In genomic region chr5:112286984-112287641, GRCm38 (mm10) we compare ENCODE assay signal across 10 mouse cellular contexts. TPM values are rescaled to one million over a fixed set of nuclear protein-coding genes. Genes with fewer than 3 reads are reported as not detected.
DNase-seq lines count a peak whose midpoint lies in the region; ATAC-seq lines count a peak whose summit lies in the region.
"Had no signal": no experiment of that assay in that cellular context is flagged by ENCODE, and none has a peak within 500 bp of the region (broad histone marks: within the 10 kb centered on the region; RNA-seq: fewer than 3 reads in every experiment).

No protein-coding gene starts in this region.

- WGBS in macrophage (ENCODE audit: missing documents): 3% methylated on average over 11 of the region's 11 CpGs
- 80% methylated on average over 11 of the region's 11 CpGs for WGBS in forebrain, embryonic 16.5 days

- no peaks in the 10 kb centered on the region for H3K9me3 ChIP-seq in forebrain, embryonic 16.5 days (ENCODE audit: control insufficient read depth, low read length)
- H3K9me3 ChIP-seq: hindbrain, embryonic 15.5 days; midbrain, embryonic 13.5 days had no signal

- intact Hi-C loops in left cerebral cortex, postnatal 25 days (cut with DNase I): no loop called here

- peaks cover 100% of the 10 kb centered on the region for H3K79me2 ChIP-seq in macrophage (ENCODE audit: inconsistent target)

- ATAC-seq in forebrain, embryonic 16.5 days: no peak
- ATAC-seq: midbrain, embryonic 13.5 days had no signal

- no peak overlapping the region for H3K9ac ChIP-seq in forebrain, embryonic 16.5 days (replicated peaks; ENCODE audit: low read depth, low read length)
- H3K9ac ChIP-seq: hindbrain, embryonic 15.5 days; midbrain, embryonic 13.5 days had no signal

- DNase-seq in lung, postnatal 36 days: peak; percentile 59
- no peak for DNase-seq in lung, postnatal 4 days
- peak; percentile 65 for DNase-seq in yolk sac, embryonic 10.5 days (ENCODE audit: low spot score)
- DNase-seq in urinary bladder, postnatal 25 days (ENCODE audit: low spot score): no peak
- no peak for DNase-seq in left cerebral cortex, postnatal 25 days (ENCODE audit: low spot score in 2 of 2)

- no peak overlapping the region for H3K4me2 ChIP-seq in forebrain, embryonic 16.5 days (ENCODE audit: low read length)
- H3K4me2 ChIP-seq: hindbrain, embryonic 15.5 days; midbrain, embryonic 13.5 days had no signal

- no peaks in the 10 kb centered on the region for H3K27me3 ChIP-seq in forebrain, embryonic 16.5 days (replicated peaks; ENCODE audit: control insufficient read depth, insufficient read depth, low read length)
- H3K27me3 ChIP-seq: hindbrain, embryonic 15.5 days; midbrain, embryonic 13.5 days had no signal

- H3K27ac ChIP-seq in brown adipose tissue, adult 24 weeks (replicated peaks; ENCODE audit: low read depth, low read length): peak overlapping the region; percentile 85
- H3K27ac ChIP-seq in macrophage: peak overlapping the region; percentile 53
- no peak overlapping the region for H3K27ac ChIP-seq in forebrain, embryonic 16.5 days (ENCODE audit: low read length)
- H3K27ac ChIP-seq: hindbrain, embryonic 15.5 days; midbrain, embryonic 13.5 days had no signal

- H3K4me3 ChIP-seq in brown adipose tissue, adult 24 weeks (ENCODE audit: insufficient read depth, low read depth, low read length): 0 out of 2 replicates have a peak overlapping the region, but pooled peaks have one; percentile 9
- H3K4me3 ChIP-seq in macrophage (ENCODE audit: inconsistent target): no peak overlapping the region
- H3K4me3 ChIP-seq in forebrain, embryonic 16.5 days (replicated peaks; ENCODE audit: low read length): no peak overlapping the region
- H3K4me3 ChIP-seq: hindbrain, embryonic 15.5 days; midbrain, embryonic 13.5 days had no signal

- peaks cover 4% of the 10 kb centered on the region; the same call in 1 of the 2 replicates for H3K36me3 ChIP-seq in macrophage (ENCODE audit: inconsistent target)
- H3K36me3 ChIP-seq in forebrain, embryonic 16.5 days (ENCODE audit: control insufficient read depth, insufficient read depth): no peaks in the 10 kb centered on the region
- H3K36me3 ChIP-seq: hindbrain, embryonic 15.5 days; midbrain, embryonic 13.5 days had no signal

- peaks cover 68% of the 10 kb centered on the region for H3K4me1 ChIP-seq in brown adipose tissue, adult 24 weeks (ENCODE audit: control insufficient read depth, insufficient read depth, insufficient read length, low read length)
- peaks cover 6% of the 10 kb centered on the region; the same call in 1 of the 2 replicates for H3K4me1 ChIP-seq in forebrain, embryonic 16.5 days (replicated peaks; ENCODE audit: control insufficient read depth, insufficient read depth, low read length)

RNA-seq across cellular contexts. Expression of gene Tpst2, which starts 10.6 kb away (rescaled TPM):
- 23.8 and 30.1 TPM in 2 replicates for polyA plus RNA-seq in brown adipose tissue, adult 24 weeks (2012; ENCODE audit: insufficient read depth, insufficient read length, missing spikeins)
- total RNA-seq in macrophage (2018; cell fraction: chromatin; rRNA removed): 10 to 100 TPM; 21.9 to 89.9 (median 52.8) TPM
- total RNA-seq in macrophage (2018; cell fraction: cytosol; rRNA removed): 10 to 100 TPM; 35.5 to 61.8 (median 45.7) TPM
- 10 to 100 TPM; 38.0 to 87.9 (median 57.7) TPM for total RNA-seq in macrophage (2018; cell fraction: nucleus; rRNA removed)
- 51.3 to 89.5 TPM (median 52.2 TPM) in 3 replicates for polyA plus RNA-seq in macrophage (2018)
- 27.9 and 30.2 TPM in 2 replicates for polyA plus RNA-seq in forebrain, embryonic 16.5 days (2015; fragmentation: Nextera tagmentation; extraction: Ambion mirVana)
- total RNA-seq in left cerebral cortex, postnatal 25 days (2021): 10 to 100 TPM; 39.0 to 43.9 TPM

RNA-seq across cellular contexts. Expression of gene Crybb1, which starts 31.5 kb away (rescaled TPM):
- polyA plus RNA-seq in brown adipose tissue, adult 24 weeks (2012; ENCODE audit: insufficient read depth, insufficient read length, missing spikeins): not detected in 2 replicates
- 1 to 10 TPM in 1 of 26 experiments, not detected in 25; 1.2 TPM for total RNA-seq in macrophage (2018; cell fraction: chromatin; rRNA removed)
- total RNA-seq in macrophage (2018; cell fraction: cytosol; rRNA removed): 1 to 10 TPM in 2 of 26 experiments, under 1 TPM in 17, not detected in 7; 0.17 to 1.1 (median 0.39) TPM
- total RNA-seq in macrophage (2018; cell fraction: nucleus; rRNA removed): 1 to 10 TPM in 1 of 26 experiments, under 1 TPM in 1, not detected in 24; 0.68 to 1.1 TPM
- polyA plus RNA-seq in macrophage (2018): not detected in 3 replicates
- 4.6 and 5.8 TPM in 2 replicates for polyA plus RNA-seq in forebrain, embryonic 16.5 days (2015; fragmentation: Nextera tagmentation; extraction: Ambion mirVana)
- total RNA-seq in left cerebral cortex, postnatal 25 days (2021): 1 to 10 TPM; 7.7 to 9.9 TPM

RNA-seq across cellular contexts. Expression of gene Cryba4, which starts 34.8 kb away (rescaled TPM):
- polyA plus RNA-seq in brown adipose tissue, adult 24 weeks (2012; ENCODE audit: insufficient read depth, insufficient read length, missing spikeins): not detected in 2 replicates
- 1 to 10 TPM in 24 of 26 experiments, not detected in 2; 1.5 to 6.9 (median 3.8) TPM for total RNA-seq in macrophage (2018; cell fraction: chromatin; rRNA removed)
- total RNA-seq in macrophage (2018; cell fraction: cytosol; rRNA removed): 10 to 100 TPM in 11 of 26 experiments, 1 to 10 TPM in 15; 3.9 to 26.6 (median 6.5) TPM
- 10 to 100 TPM in 2 of 26 experiments, 1 to 10 TPM in 23, not detected in 1; 1.1 to 11.4 (median 3.4) TPM for total RNA-seq in macrophage (2018; cell fraction: nucleus; rRNA removed)
- 0.62 to 5.3 TPM (median 3.6 TPM) in 3 replicates for polyA plus RNA-seq in macrophage (2018)
- 0.75 and 1.4 TPM in 2 replicates for polyA plus RNA-seq in forebrain, embryonic 16.5 days (2015; fragmentation: Nextera tagmentation; extraction: Ambion mirVana)
- 1 to 10 TPM in 1 of 2 experiments, under 1 TPM in 1; 0.78 to 1.0 TPM for total RNA-seq in left cerebral cortex, postnatal 25 days (2021)

RNA-seq across cellular contexts. Expression of gene Tfip11, which starts 39.0 kb away (rescaled TPM):
- polyA plus RNA-seq in brown adipose tissue, adult 24 weeks (2012; ENCODE audit: insufficient read depth, insufficient read length, missing spikeins): 9.5 and 9.8 TPM in 2 replicates
- 10 to 100 TPM; 13.5 to 42.1 (median 30.7) TPM for total RNA-seq in macrophage (2018; cell fraction: chromatin; rRNA removed)
- 10 to 100 TPM; 21.8 to 37.9 (median 29.9) TPM for total RNA-seq in macrophage (2018; cell fraction: cytosol; rRNA removed)
- 10 to 100 TPM; 18.5 to 36.7 (median 29.0) TPM for total RNA-seq in macrophage (2018; cell fraction: nucleus; rRNA removed)
- 27.6 to 29.7 TPM (median 28.0 TPM) in 3 replicates for polyA plus RNA-seq in macrophage (2018)
- 34.7 and 36.7 TPM in 2 replicates for polyA plus RNA-seq in forebrain, embryonic 16.5 days (2015; fragmentation: Nextera tagmentation; extraction: Ambion mirVana)
- 10 to 100 TPM; 39.9 to 40.0 TPM for total RNA-seq in left cerebral cortex, postnatal 25 days (2021)

RNA-seq across cellular contexts. Expression of gene Srrd, which starts 55.7 kb away (rescaled TPM):
- polyA plus RNA-seq in brown adipose tissue, adult 24 weeks (2012; ENCODE audit: insufficient read depth, insufficient read length, missing spikeins): 8.3 and 14.3 TPM in 2 replicates
- 10 to 100 TPM in 25 of 26 experiments, 1 to 10 TPM in 1; 6.4 to 59.0 (median 34.5) TPM for total RNA-seq in macrophage (2018; cell fraction: chromatin; rRNA removed)
- total RNA-seq in macrophage (2018; cell fraction: cytosol; rRNA removed): 10 to 100 TPM in 23 of 26 experiments, 1 to 10 TPM in 3; 8.8 to 23.6 (median 16.0) TPM
- total RNA-seq in macrophage (2018; cell fraction: nucleus; rRNA removed): 10 to 100 TPM; 13.0 to 55.0 (median 32.4) TPM
- polyA plus RNA-seq in macrophage (2018): 10.4 to 27.3 TPM (median 21.2 TPM) in 3 replicates
- 52.6 and 62.5 TPM in 2 replicates for polyA plus RNA-seq in forebrain, embryonic 16.5 days (2015; fragmentation: Nextera tagmentation; extraction: Ambion mirVana)
- total RNA-seq in left cerebral cortex, postnatal 25 days (2021): 10 to 100 TPM; 22.6 to 24.8 TPM

Comparison
In these comparisons a context has a peak if more than half of its experiments do, and no peak if none do; other contexts are left out.
1. DNase-seq: peak in lung, postnatal 36 days (single experiment) and yolk sac, embryonic 10.5 days (single experiment); none in lung, postnatal 4 days (0 of 2), urinary bladder, postnatal 25 days (single experiment) and left cerebral cortex, postnatal 25 days (0 of 2).